Mouse (Mus musculus) layer of hippocampus, adult 6 months (tissue): ENCODE data around the gene Tdgf1. TPM values are rescaled to one million over a fixed set of nuclear protein-coding genes. Genes with fewer than 3 reads are reported as not detected.

ENCODE experiments used
- long read RNA-seq, 2 experiments: library from polyadenylated mRNA; unstranded; transcript quantifications; one replicate each; pipeline ENCODE4 v2.0.0; 2019 to 2020
- microRNA-seq: library from miRNA; unstranded; fragments of <30 nt; microRNA quantifications from one replicate; pipeline ENCODE4 v1.2.0, GENCODE M21; 2020
- polyA plus RNA-seq: library from polyadenylated mRNA; unstranded; fragments of <200 nt; fragmentation: Nextera tagmentation; gene quantifications from 2 replicates; pipeline ENCODE4 v1.2.3, GENCODE M21; 2021

Gene Tdgf1
- 1.2 TPM in 2 replicates for polyA plus RNA-seq
- long read RNA-seq, experiment 1, partial matches to known transcripts = 1 of 1 reads
- long read RNA-seq, experiment 1, other reads (novel, unspliced or antisense) = 0 of 1 reads
- long read RNA-seq, experiment 2, partial matches to known transcripts = 2 of 2 reads
- long read RNA-seq, experiment 2, other reads (novel, unspliced or antisense) = 0 of 2 reads

DNA sequence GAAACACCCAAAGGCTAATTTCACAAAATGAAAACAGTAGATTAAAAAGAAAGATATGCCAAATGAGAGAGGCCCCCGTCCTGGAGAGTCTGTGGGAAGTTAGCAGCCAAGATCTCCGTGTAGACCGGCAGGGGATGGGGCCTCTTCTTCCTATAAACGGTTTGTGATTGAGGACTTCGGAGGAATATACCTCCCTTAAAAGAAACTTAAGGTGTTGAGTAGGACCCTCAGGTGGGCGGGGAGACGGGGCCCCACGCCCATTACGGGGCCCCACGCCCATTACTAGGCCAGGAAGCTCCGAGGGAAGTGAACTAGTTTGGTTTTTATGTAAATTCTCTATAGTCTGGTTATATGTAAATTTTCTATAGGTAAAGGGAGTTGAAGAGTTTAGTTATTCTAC lies at the start of gene Tdgf1:
Gene Tdgf1 (minus strand): TSS at position 233 of the 400 bp plus-strand sequence.

DNA sequence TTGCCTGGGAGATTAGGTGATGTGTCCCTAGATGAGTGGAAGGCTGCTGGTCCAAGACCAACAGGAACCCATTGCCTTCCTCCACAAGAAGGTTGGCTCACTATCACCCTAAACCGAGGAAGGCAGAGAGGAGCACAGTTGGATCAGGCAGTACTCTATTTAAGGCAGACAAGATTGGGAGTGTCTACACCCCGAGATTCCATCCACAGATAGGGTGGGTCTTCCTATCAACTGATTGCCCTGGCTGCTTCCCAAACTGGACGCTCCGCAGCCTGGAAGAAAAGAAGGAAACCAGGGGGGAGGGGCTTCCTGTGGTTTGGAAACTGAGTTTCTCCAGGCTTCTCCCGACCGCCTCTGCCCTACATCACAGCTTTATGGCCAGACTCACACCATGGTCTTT lies 44.2 kb upstream of the Tdgf1 start, which contains the start of gene Rtp3:
Gene Rtp3 (minus strand): TSS at position 380 of the 400 bp plus-strand sequence.

DNA sequence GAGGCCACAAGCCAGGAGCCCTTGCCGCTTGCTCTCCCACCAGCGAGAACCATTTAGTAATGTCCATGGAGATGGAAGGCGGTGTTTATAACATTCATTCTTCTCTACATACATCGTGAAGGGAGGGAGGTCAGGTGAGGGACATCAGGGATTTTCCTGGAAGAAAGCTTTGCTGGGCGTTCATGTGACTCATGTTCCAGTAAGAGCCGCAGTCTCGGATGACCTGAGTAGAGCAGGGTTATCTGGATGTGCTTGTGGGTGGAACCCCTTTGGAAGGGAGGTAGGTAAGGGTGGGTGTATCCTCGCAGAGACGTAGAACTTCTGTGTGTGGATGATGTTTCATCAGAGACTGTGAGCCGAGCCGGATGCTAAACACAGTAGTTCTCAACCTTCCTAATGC lies 5.4 kb upstream of the Tdgf1 start, which contains the start of gene Lrrc2:
Gene Lrrc2 (plus strand): TSS at position 149 of the 400 bp plus-strand sequence.

GRCm38 (mm10) chr9:110916786-110917185 lies 29.2 kb downstream of the Tdgf1 start, which contains the start of gene Fam240a:
TSS of gene Fam240a (minus strand) at chr9:110916861.

Small RNA genes lying within 50 kb of the gene (microRNA-seq; reads per million reads assigned to microRNA genes)
- not detected for gene Gm24269

Other genes starting within 250 kb of the Tdgf1 start
- 0.41 and 0.43 TPM in 2 replicates for gene Myl3, start 204.3 kb downstream of the Tdgf1 start, polyA plus RNA-seq
- 2.3 and 3.6 TPM in 2 replicates for gene Pth1r, start 199.0 kb downstream of the Tdgf1 start, polyA plus RNA-seq
- not detected in 2 replicates for gene Prss42, start 148.0 kb downstream of the Tdgf1 start, polyA plus RNA-seq
- not detected in 2 replicates for gene Prss44, start 132.2 kb downstream of the Tdgf1 start, polyA plus RNA-seq
- gene Prss43, start 119.5 kb downstream of the Tdgf1 start, polyA plus RNA-seq = 0.23 and 0.25 TPM in 2 replicates
- 0.59 and 0.64 TPM in 2 replicates for gene Prss45, start 111.6 kb downstream of the Tdgf1 start, polyA plus RNA-seq
- gene Prss46, start 101.7 kb downstream of the Tdgf1 start, polyA plus RNA-seq = not detected in 2 replicates
- gene Prss50, start 88.2 kb downstream of the Tdgf1 start, polyA plus RNA-seq = 0.94 and 3.3 TPM in 2 replicates
- 1.2 TPM in 2 replicates for gene Als2cl, start 66.3 kb downstream of the Tdgf1 start, polyA plus RNA-seq
- gene Tmie, start 66.0 kb downstream of the Tdgf1 start, polyA plus RNA-seq = 0.95 and 2.4 TPM in 2 replicates
- gene Fam240a, start 29.3 kb downstream of the Tdgf1 start, polyA plus RNA-seq = not detected in 2 replicates
- 3.2 and 3.9 TPM in 2 replicates for gene Lrrc2, start 5.4 kb upstream of the Tdgf1 start, polyA plus RNA-seq
- 0.28 and 0.29 TPM in 2 replicates for gene Rtp3, start 44.4 kb upstream of the Tdgf1 start, polyA plus RNA-seq
- 0.21 TPM in 1 of 2 replicates, not detected in the other for gene Ltf, start 73.1 kb upstream of the Tdgf1 start, polyA plus RNA-seq
- gene Ccrl2, start 111.4 kb upstream of the Tdgf1 start, polyA plus RNA-seq = 1.5 and 1.7 TPM in 2 replicates
- 25.2 and 26.5 TPM in 2 replicates for gene Lrrfip2, start 171.4 kb upstream of the Tdgf1 start, polyA plus RNA-seq